Mouse (Mus musculus): ENCODE data around the gene Epb41. TPM values are rescaled to one million over a fixed set of nuclear protein-coding genes. Genes with fewer than 3 reads are reported as not detected.
A peak's percentile ranks its signal among the peaks of the same experiment; 100 is the strongest.

Gene Epb41
- polyA plus RNA-seq, 1 experiment from 2014 or later = 73.3 TPM

DNA sequence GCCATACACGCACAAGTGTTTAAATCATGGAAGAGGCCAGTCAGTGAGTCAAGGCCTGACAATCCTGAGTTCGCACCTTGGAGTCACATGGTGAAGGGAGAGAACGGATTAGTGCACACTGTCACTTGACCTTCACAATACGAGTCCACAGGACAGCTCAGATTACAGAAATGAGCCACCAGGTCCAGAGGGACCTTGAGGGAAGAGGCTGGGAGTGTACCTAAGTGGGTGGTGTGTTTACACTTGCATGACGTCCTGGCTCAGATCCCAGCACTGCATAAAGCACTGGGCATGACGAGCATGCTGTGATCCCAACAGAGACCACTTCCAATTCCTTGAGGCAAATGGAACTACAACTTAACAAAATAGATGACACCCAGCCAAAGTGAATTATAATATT, 168.7 kb downstream of the Epb41 start:
- H3K36me3 ChIP-seq (replicated peaks; ENCODE audit: control insufficient read depth, insufficient read depth) = peaks cover 32% of the 10 kb centered on the region
- H3K9me3 ChIP-seq (ENCODE audit: control insufficient read depth, low read length) = no peaks in the 10 kb centered on the region
- H3K9ac ChIP-seq = no peak overlapping the region
- WGBS = 67% methylated on average over 6 of the region's 6 CpGs
- H3K4me3 ChIP-seq (replicated peaks; ENCODE audit: low read length) = no peak overlapping the region
- H3K4me2 ChIP-seq (replicated peaks) = no peak overlapping the region
- no peak for DNase-seq (ENCODE audit: low spot score)
- ATAC-seq (ENCODE audit: low FRiP score) = no peak
- H3K4me1 ChIP-seq (replicated peaks; ENCODE audit: control insufficient read depth, insufficient read depth, low read length) = peaks cover 10% of the 10 kb centered on the region; the same call in 1 of the 2 replicates
- H3K27ac ChIP-seq = no peak overlapping the region
- H3K27me3 ChIP-seq (ENCODE audit: control insufficient read depth, insufficient read depth, low read length) = no peaks in the 10 kb centered on the region

DNA sequence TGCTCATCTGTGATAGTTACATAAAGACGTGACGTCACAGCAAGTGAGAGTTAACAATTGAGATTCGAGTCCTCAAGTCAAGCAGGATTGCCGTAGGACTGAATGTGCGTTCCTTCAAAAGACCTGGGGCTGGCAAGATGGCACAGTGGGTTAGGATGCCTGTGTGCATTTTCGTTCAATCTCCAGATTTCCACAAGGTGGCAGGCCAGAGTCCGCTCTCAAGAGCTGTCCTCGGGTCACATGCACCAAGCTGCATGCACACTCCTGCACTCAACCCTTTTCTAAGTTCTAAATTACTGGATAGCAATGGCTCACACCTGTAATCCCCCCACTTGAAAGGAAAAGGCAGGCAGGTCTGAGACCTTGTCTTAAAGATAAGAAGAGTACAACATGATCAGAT, 170.6 kb downstream of the Epb41 start:
- WGBS = 58% methylated on average over 8 of the region's 8 CpGs
- Histone ChIP-seq H3K4me3 (replicated peaks; ENCODE audit: low read length) (no peak overlapping the region), H3K9ac (no peak overlapping the region), H3K27ac (no peak overlapping the region), H3K4me1 (replicated peaks; ENCODE audit: control insufficient read depth, insufficient read depth, low read length) (no peaks in the 10 kb centered on the region), H3K4me2 (replicated peaks) (no peak overlapping the region), H3K36me3 (replicated peaks; ENCODE audit: control insufficient read depth, insufficient read depth) (peaks cover 52% of the 10 kb centered on the region), H3K9me3 (ENCODE audit: control insufficient read depth, low read length) (no peaks in the 10 kb centered on the region), H3K27me3 (ENCODE audit: control insufficient read depth, insufficient read depth, low read length) (no peaks in the 10 kb centered on the region)
- peak; percentile 59 for DNase-seq (ENCODE audit: low spot score)
- ATAC-seq (ENCODE audit: low FRiP score) = peak; percentile 34; the same call in 1 of the 2 replicates

GRCm38 (mm10) chr4:131901090-131901489, 174.0 kb downstream of the Epb41 start:
- no peaks in the 10 kb centered on the region for H3K27me3 ChIP-seq (ENCODE audit: control insufficient read depth, insufficient read depth, low read length)
- no peak overlapping the region for H3K4me2 ChIP-seq (replicated peaks)
- H3K4me1 ChIP-seq (replicated peaks; ENCODE audit: control insufficient read depth, insufficient read depth, low read length) = no peaks in the 10 kb centered on the region
- 92% methylated on average over 15 of the region's 15 CpGs for WGBS
- DNase-seq (ENCODE audit: low spot score) = no peak
- no peak overlapping the region for H3K4me3 ChIP-seq (replicated peaks; ENCODE audit: low read length)
- peaks cover 75% of the 10 kb centered on the region for H3K36me3 ChIP-seq (replicated peaks; ENCODE audit: control insufficient read depth, insufficient read depth)
- ATAC-seq (ENCODE audit: low FRiP score) = no peak
- no peaks in the 10 kb centered on the region for H3K9me3 ChIP-seq (ENCODE audit: control insufficient read depth, low read length)
- no peak overlapping the region for H3K9ac ChIP-seq
- H3K27ac ChIP-seq = no peak overlapping the region

GRCm38 (mm10) chr4:131899180-131899554, 176.0 kb downstream of the Epb41 start:
- H3K36me3 ChIP-seq (replicated peaks; ENCODE audit: control insufficient read depth, insufficient read depth) = peaks cover 77% of the 10 kb centered on the region
- H3K4me3 ChIP-seq (replicated peaks; ENCODE audit: low read length) = no peak overlapping the region
- no peaks in the 10 kb centered on the region for H3K27me3 ChIP-seq (ENCODE audit: control insufficient read depth, insufficient read depth, low read length)
- H3K9me3 ChIP-seq (ENCODE audit: control insufficient read depth, low read length) = no peaks in the 10 kb centered on the region
- no peak overlapping the region for H3K9ac ChIP-seq
- H3K4me1 ChIP-seq (replicated peaks; ENCODE audit: control insufficient read depth, insufficient read depth, low read length) = no peaks in the 10 kb centered on the region
- WGBS = 84% methylated on average over 6 of the region's 6 CpGs
- ATAC-seq (ENCODE audit: low FRiP score) = no peak
- no peak overlapping the region for H3K4me2 ChIP-seq (replicated peaks)
- DNase-seq (ENCODE audit: low spot score) = no peak
- no peak overlapping the region for H3K27ac ChIP-seq

GRCm38 (mm10) chr4:131898503-131899179, 176.5 kb downstream of the Epb41 start:
- Histone ChIP-seq H3K4me3 (replicated peaks; ENCODE audit: low read length) (no peak overlapping the region), H3K9me3 (ENCODE audit: control insufficient read depth, low read length) (no peaks in the 10 kb centered on the region), H3K27me3 (ENCODE audit: control insufficient read depth, insufficient read depth, low read length) (no peaks in the 10 kb centered on the region), H3K27ac (no peak overlapping the region), H3K4me1 (replicated peaks; ENCODE audit: control insufficient read depth, insufficient read depth, low read length) (no peaks in the 10 kb centered on the region), H3K9ac (no peak overlapping the region), H3K36me3 (replicated peaks; ENCODE audit: control insufficient read depth, insufficient read depth) (peaks cover 77% of the 10 kb centered on the region), H3K4me2 (replicated peaks) (no peak overlapping the region)
- ATAC-seq (ENCODE audit: low FRiP score) (no peak), DNase-seq (ENCODE audit: low spot score) (no peak)
- WGBS = 79% methylated on average over 12 of the region's 12 CpGs

DNA sequence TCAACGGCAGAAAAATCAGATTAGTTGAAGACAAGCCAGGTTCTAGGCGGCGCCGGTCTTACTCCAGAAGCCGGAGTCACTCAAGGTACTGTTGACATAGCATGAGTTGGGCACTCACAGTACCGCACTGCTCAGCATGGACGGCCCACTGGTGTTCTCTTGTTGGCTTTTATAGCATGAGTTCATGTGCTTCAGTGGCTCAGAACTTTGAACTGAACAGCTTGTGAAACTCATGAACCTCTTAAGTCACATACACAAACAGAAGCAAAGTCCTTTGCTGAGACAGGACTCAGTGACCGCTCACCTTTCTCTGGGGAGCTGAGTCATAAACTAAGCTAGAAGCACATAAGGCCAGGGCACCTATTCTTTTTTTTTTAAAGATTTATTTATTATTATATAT, 177.3 kb downstream of the Epb41 start:
- no peak overlapping the region for H3K9ac ChIP-seq
- no peaks in the 10 kb centered on the region for H3K9me3 ChIP-seq (ENCODE audit: control insufficient read depth, low read length)
- no peak overlapping the region for H3K4me3 ChIP-seq (replicated peaks; ENCODE audit: low read length)
- H3K36me3 ChIP-seq (replicated peaks; ENCODE audit: control insufficient read depth, insufficient read depth) = peaks cover 80% of the 10 kb centered on the region
- no peak for ATAC-seq (ENCODE audit: low FRiP score)
- H3K27ac ChIP-seq = no peak overlapping the region
- no peak overlapping the region for H3K4me2 ChIP-seq (replicated peaks)
- DNase-seq (ENCODE audit: low spot score) = no peak
- H3K27me3 ChIP-seq (ENCODE audit: control insufficient read depth, insufficient read depth, low read length) = no peaks in the 10 kb centered on the region
- no peaks in the 10 kb centered on the region for H3K4me1 ChIP-seq (replicated peaks; ENCODE audit: control insufficient read depth, insufficient read depth, low read length)
- 97% methylated on average over 8 of the region's 8 CpGs for WGBS

GRCm38 (mm10) chr4:131897109-131897508, 178.0 kb downstream of the Epb41 start:
- 94% methylated on average over 5 of the region's 5 CpGs for WGBS
- H3K4me1 ChIP-seq (replicated peaks; ENCODE audit: control insufficient read depth, insufficient read depth, low read length) = no peaks in the 10 kb centered on the region
- ATAC-seq (ENCODE audit: low FRiP score) (no peak), DNase-seq (ENCODE audit: low spot score) (no peak)
- H3K4me3 ChIP-seq (replicated peaks; ENCODE audit: low read length) = no peak overlapping the region
- H3K27me3 ChIP-seq (ENCODE audit: control insufficient read depth, insufficient read depth, low read length) = no peaks in the 10 kb centered on the region
- H3K4me2 ChIP-seq (replicated peaks) = no peak overlapping the region
- peaks cover 83% of the 10 kb centered on the region for H3K36me3 ChIP-seq (replicated peaks; ENCODE audit: control insufficient read depth, insufficient read depth)
- H3K9me3 ChIP-seq (ENCODE audit: control insufficient read depth, low read length) = no peaks in the 10 kb centered on the region
- no peak overlapping the region for H3K27ac ChIP-seq
- no peak overlapping the region for H3K9ac ChIP-seq

GRCm38 (mm10) chr4:131890692-131891091, 184.4 kb downstream of the Epb41 start:
- Histone ChIP-seq H3K4me1 (replicated peaks; ENCODE audit: control insufficient read depth, insufficient read depth, low read length) (no peaks in the 10 kb centered on the region), H3K4me3 (replicated peaks; ENCODE audit: low read length) (no peak overlapping the region), H3K9ac (no peak overlapping the region), H3K4me2 (replicated peaks) (no peak overlapping the region), H3K27me3 (ENCODE audit: control insufficient read depth, insufficient read depth, low read length) (no peaks in the 10 kb centered on the region), H3K27ac (no peak overlapping the region), H3K36me3 (replicated peaks; ENCODE audit: control insufficient read depth, insufficient read depth) (peaks cover 54% of the 10 kb centered on the region), H3K9me3 (ENCODE audit: control insufficient read depth, low read length) (no peaks in the 10 kb centered on the region)
- 96% methylated on average over 3 of the region's 3 CpGs for WGBS
- ATAC-seq (ENCODE audit: low FRiP score) (no peak), DNase-seq (ENCODE audit: low spot score) (no peak)

GRCm38 (mm10) chr4:131888564-131888963, 186.6 kb downstream of the Epb41 start:
- ATAC-seq (ENCODE audit: low FRiP score) = no peak
- 83% methylated on average over 1 of the region's 1 CpGs for WGBS
- DNase-seq (ENCODE audit: low spot score) = no peak
- H3K9ac ChIP-seq = no peak overlapping the region
- no peaks in the 10 kb centered on the region for H3K9me3 ChIP-seq (ENCODE audit: control insufficient read depth, low read length)
- H3K4me3 ChIP-seq (replicated peaks; ENCODE audit: low read length) = no peak overlapping the region
- no peak overlapping the region for H3K27ac ChIP-seq
- H3K36me3 ChIP-seq (replicated peaks; ENCODE audit: control insufficient read depth, insufficient read depth) = peaks cover 40% of the 10 kb centered on the region
- H3K4me2 ChIP-seq (replicated peaks) = no peak overlapping the region
- H3K27me3 ChIP-seq (ENCODE audit: control insufficient read depth, insufficient read depth, low read length) = no peaks in the 10 kb centered on the region
- 0 out of 2 replicates have a peak, but pooled peaks cover 1% of the 10 kb centered on the region for H3K4me1 ChIP-seq (replicated peaks; ENCODE audit: control insufficient read depth, insufficient read depth, low read length)

DNA sequence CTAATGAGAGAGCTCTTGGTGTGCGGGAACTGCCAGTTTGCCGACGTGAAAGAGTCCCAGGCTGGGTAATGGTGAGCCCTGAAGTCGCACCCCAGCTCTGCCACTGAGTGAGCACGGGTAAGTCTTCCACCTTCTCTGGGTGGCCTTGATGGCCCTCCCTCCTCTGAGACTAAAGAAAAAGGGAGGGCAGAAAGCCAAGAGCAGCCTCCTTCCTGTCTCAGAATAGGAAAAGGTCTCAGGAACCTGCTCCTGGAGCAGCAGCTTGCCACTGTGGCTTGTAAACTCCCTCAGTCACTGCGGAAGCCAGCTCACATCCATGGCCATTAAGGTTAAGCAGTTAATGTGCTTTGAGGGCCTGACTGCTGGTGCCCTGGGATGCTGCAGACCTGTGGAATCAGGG, 189.7 kb downstream of the Epb41 start:
- peaks cover 22% of the 10 kb centered on the region for H3K36me3 ChIP-seq (replicated peaks; ENCODE audit: control insufficient read depth, insufficient read depth)
- no peak overlapping the region for H3K27ac ChIP-seq
- no peak overlapping the region for H3K9ac ChIP-seq
- no peak overlapping the region for H3K4me2 ChIP-seq (replicated peaks)
- H3K4me1 ChIP-seq (replicated peaks; ENCODE audit: control insufficient read depth, insufficient read depth, low read length) = 0 out of 2 replicates have a peak, but pooled peaks cover 9% of the 10 kb centered on the region
- H3K9me3 ChIP-seq (ENCODE audit: control insufficient read depth, low read length) = no peaks in the 10 kb centered on the region
- no peak overlapping the region for H3K4me3 ChIP-seq (replicated peaks; ENCODE audit: low read length)
- WGBS = 82% methylated on average over 6 of the region's 6 CpGs
- ATAC-seq (ENCODE audit: low FRiP score) (no peak), DNase-seq (ENCODE audit: low spot score) (no peak)
- no peaks in the 10 kb centered on the region for H3K27me3 ChIP-seq (ENCODE audit: control insufficient read depth, insufficient read depth, low read length)
